In genomic region chr8:87037620-87038380, GRCm38 (mm10) we compare ENCODE assay signal across 8 mouse cellular contexts.
DNase-seq lines count a peak whose midpoint lies in the region; ATAC-seq and TF ChIP-seq lines count a peak whose summit lies in the region.

No protein-coding gene starts in this region.

- no peak for TF ChIP-seq CTCF in lung, postnatal 0 days (IDR thresholded peaks at IDR 0.05)

- peak overlapping the region; percentile 42 for H3K4me2 ChIP-seq in lung, postnatal 0 days (replicated peaks; ENCODE audit: low read depth, low read length)
- H3K4me2 ChIP-seq in heart, embryonic 15.5 days = peak overlapping the region; percentile 88
- peak overlapping the region; percentile 43 for H3K4me2 ChIP-seq in liver, embryonic 13.5 days

- no peaks in the 10 kb centered on the region for H3K9me3 ChIP-seq in lung, postnatal 0 days (ENCODE audit: low read length)
- no peaks in the 10 kb centered on the region for H3K9me3 ChIP-seq in heart, embryonic 15.5 days (replicated peaks)
- H3K9me3 ChIP-seq in liver, embryonic 13.5 days (replicated peaks) = no peaks in the 10 kb centered on the region

- no peak for DNase-seq in lung, postnatal 0 days (ENCODE audit: low spot score)
- no peak for DNase-seq in lung, postnatal 14 days
- DNase-seq in cerebellum, postnatal 14 days = peak; percentile 49 to 53
- DNase-seq in liver, embryonic 13.5 days = no peak
- peak; percentile 42 for DNase-seq in testis, postnatal 10 days (ENCODE audit: low spot score)
- DNase-seq in layer of hippocampus, postnatal 36 days = no peak

- no peaks in the 10 kb centered on the region for H3K4me1 ChIP-seq in lung, postnatal 0 days (ENCODE audit: insufficient read depth, low read depth, low read length)
- peaks cover 10% of the 10 kb centered on the region for H3K4me1 ChIP-seq in heart, embryonic 15.5 days (replicated peaks)
- H3K4me1 ChIP-seq in liver, embryonic 13.5 days (replicated peaks) = peaks cover 6% of the 10 kb centered on the region; the same call in 1 of the 2 replicates

- no peak for TF ChIP-seq EP300 in lung, postnatal 0 days (IDR thresholded peaks at IDR 0.05)

- ATAC-seq in lung, postnatal 0 days = no peak
- ATAC-seq in heart, embryonic 15.5 days (replicated peaks; ENCODE audit: insufficient number of reproducible peaks, insufficient read depth, low FRiP score, low read depth) = 0 out of 2 replicates have a peak, but pooled peaks have one; percentile 22
- ATAC-seq in liver, embryonic 13.5 days (ENCODE audit: low read depth) = no peak
- no peak for ATAC-seq in granulocyte monocyte progenitor cell, adult 5-6 weeks (replicated peaks; ENCODE audit: poor library complexity, severe bottlenecking)

- no peaks in the 10 kb centered on the region for H3K27me3 ChIP-seq in lung, postnatal 0 days (replicated peaks; ENCODE audit: insufficient read depth, low read length)
- peaks cover 15% of the 10 kb centered on the region for H3K27me3 ChIP-seq in heart, embryonic 15.5 days
- peaks cover 26% of the 10 kb centered on the region for H3K27me3 ChIP-seq in liver, embryonic 13.5 days

- no peaks in the 10 kb centered on the region for H3K36me3 ChIP-seq in lung, postnatal 0 days (ENCODE audit: insufficient read depth, low read length)
- no peaks in the 10 kb centered on the region for H3K36me3 ChIP-seq in heart, embryonic 15.5 days
- H3K36me3 ChIP-seq in liver, embryonic 13.5 days = no peaks in the 10 kb centered on the region

- no peak overlapping the region for H3K9ac ChIP-seq in lung, postnatal 0 days (replicated peaks; ENCODE audit: low read depth)
- H3K9ac ChIP-seq in heart, embryonic 15.5 days = peak overlapping the region; percentile 51
- H3K9ac ChIP-seq in liver, embryonic 13.5 days = no peak overlapping the region

- H3K27ac ChIP-seq in lung, postnatal 0 days (ENCODE audit: low read length) = no peak overlapping the region
- H3K27ac ChIP-seq in heart, embryonic 15.5 days = no peak overlapping the region
- no peak overlapping the region for H3K27ac ChIP-seq in liver, embryonic 13.5 days

- peak overlapping the region; percentile 2; the same call in 1 of the 2 replicates for H3K4me3 ChIP-seq in lung, postnatal 0 days (ENCODE audit: low read depth, low read length)
- peak overlapping the region; percentile 47 for H3K4me3 ChIP-seq in heart, embryonic 15.5 days
- H3K4me3 ChIP-seq in liver, embryonic 13.5 days (replicated peaks) = no peak overlapping the region

- 4% methylated on average over 37 of the region's 48 CpGs for WGBS in lung, postnatal 0 days
- WGBS in heart, embryonic 15.5 days = 4% methylated on average over 48 of the region's 48 CpGs
- 7% methylated on average over 48 of the region's 48 CpGs for WGBS in liver, embryonic 13.5 days (ENCODE audit: insufficient replicate concordance)

Comparison
In these comparisons a context has a peak if more than half of its experiments do, and no peak if none do; other contexts are left out.
1. DNase-seq: peak in cerebellum, postnatal 14 days (2 of 2) and testis, postnatal 10 days (single experiment); none in lung, postnatal 0 days (single experiment), lung, postnatal 14 days (single experiment), liver, embryonic 13.5 days (single experiment) and layer of hippocampus, postnatal 36 days (0 of 2).
2. Peak in every context shown above with its lines, with median percentiles within 50 percentile points of each other: H3K4me2 ChIP-seq.